Mouse (Mus musculus): ENCODE measurements at regions not wholly inside any gene's neighbourhood (a gene's known extent, or its start where the extent isn't known, plus 50 kb on each side); places are given as distances from the start of the nearest gene placed in this dataset.

- no peak for DNase-seq (ENCODE audit: low spot score in 2 of 2)
Observed at GRCm38 (mm10) chr14:71432364-71432763, 832.7 kb upstream of the Fam160b2 start.
